Mouse (Mus musculus): ENCODE measurements around the gene Pvalb. TPM values are rescaled to one million over a fixed set of nuclear protein-coding genes. Genes with fewer than 3 reads are reported as not detected.

Gene Pvalb
- polyA plus RNA-seq, 1 experiment from 2014 or later = not detected

DNA sequence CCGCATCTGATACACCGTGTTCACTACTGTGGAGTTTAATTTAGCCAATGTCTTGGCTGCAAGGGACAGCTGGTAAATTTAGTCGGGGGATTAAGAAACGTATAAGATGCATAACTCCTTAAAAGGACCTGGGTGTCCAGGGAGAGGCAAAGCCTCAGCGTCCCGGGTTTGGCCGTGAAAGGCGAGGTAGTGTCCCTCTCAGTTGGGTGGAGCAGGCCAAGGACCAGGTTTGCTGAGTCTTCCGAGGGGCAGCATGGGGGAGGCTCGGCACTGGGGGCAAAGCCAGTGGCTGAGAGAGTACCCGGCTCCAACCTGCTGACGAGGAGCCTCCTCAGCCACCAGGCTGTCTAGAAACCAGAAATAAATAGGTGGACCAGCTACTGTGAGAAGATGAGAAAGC, 21.6 kb upstream of the Pvalb start:
- no peak overlapping the region for H3K4me3 ChIP-seq (ENCODE audit: inconsistent target)
- 91% methylated on average over 10 of the region's 12 CpGs for WGBS (ENCODE audit: missing documents)
- no peak overlapping the region for H3K27ac ChIP-seq
- no peaks in the 10 kb centered on the region for H3K79me2 ChIP-seq (ENCODE audit: inconsistent target)
- no peaks in the 10 kb centered on the region for H3K36me3 ChIP-seq (ENCODE audit: inconsistent target)

- Histone ChIP-seq H3K36me3 (ENCODE audit: inconsistent target) (no peaks in the 10 kb centered on the region), H3K27ac (no peak overlapping the region), H3K79me2 (ENCODE audit: inconsistent target) (no peaks in the 10 kb centered on the region), H3K4me3 (ENCODE audit: inconsistent target) (no peak overlapping the region)
- 85% methylated on average over 9 of the region's 9 CpGs for WGBS (ENCODE audit: missing documents)
Observed at GRCm38 (mm10) chr15:78215269-78215668, 9.1 kb upstream of the Pvalb start.

GRCm38 (mm10) chr15:78211367-78211766, 5.2 kb upstream of the Pvalb start:
- H3K36me3 ChIP-seq (ENCODE audit: inconsistent target) = no peaks in the 10 kb centered on the region
- H3K27ac ChIP-seq = no peak overlapping the region
- no peaks in the 10 kb centered on the region for H3K79me2 ChIP-seq (ENCODE audit: inconsistent target)
- 84% methylated on average over 8 of the region's 8 CpGs for WGBS (ENCODE audit: missing documents)
- no peak overlapping the region for H3K4me3 ChIP-seq (ENCODE audit: inconsistent target)

DNA sequence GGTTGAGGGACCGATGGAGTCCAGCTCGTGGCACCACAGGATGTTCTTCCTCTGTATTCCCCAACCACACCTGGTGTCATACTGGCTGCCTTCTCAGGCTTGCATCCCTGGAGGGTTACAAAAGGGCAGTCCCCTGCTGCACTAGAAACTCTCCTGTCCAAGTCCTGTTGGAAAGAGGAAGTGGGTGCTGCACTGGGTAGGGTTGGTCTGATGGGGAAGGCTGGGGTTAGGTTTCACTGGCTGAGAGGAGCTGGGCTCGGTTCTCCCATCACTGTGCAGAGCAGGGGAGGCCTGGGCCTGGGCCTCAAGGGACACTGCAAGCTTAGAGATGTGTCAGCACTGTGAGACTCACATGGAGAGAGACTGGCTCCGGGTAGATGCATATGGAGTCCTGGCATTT, 4.0 kb upstream of the Pvalb start:
- H3K4me3 ChIP-seq (ENCODE audit: inconsistent target) = no peak overlapping the region
- H3K27ac ChIP-seq = no peak overlapping the region
- no peaks in the 10 kb centered on the region for H3K79me2 ChIP-seq (ENCODE audit: inconsistent target)
- H3K36me3 ChIP-seq (ENCODE audit: inconsistent target) = no peaks in the 10 kb centered on the region
- WGBS (ENCODE audit: missing documents) = 48% methylated on average over 4 of the region's 4 CpGs

- Histone ChIP-seq H3K4me3 (ENCODE audit: inconsistent target) (no peak overlapping the region), H3K79me2 (ENCODE audit: inconsistent target) (no peaks in the 10 kb centered on the region), H3K27ac (no peak overlapping the region), H3K36me3 (ENCODE audit: inconsistent target) (no peaks in the 10 kb centered on the region)
- 43% methylated on average over 3 of the region's 3 CpGs for WGBS (ENCODE audit: missing documents)
Observed at GRCm38 (mm10) chr15:78205192-78205591, 1.0 kb downstream of the Pvalb start.

- Histone ChIP-seq H3K27ac (no peak overlapping the region), H3K36me3 (ENCODE audit: inconsistent target) (no peaks in the 10 kb centered on the region), H3K79me2 (ENCODE audit: inconsistent target) (no peaks in the 10 kb centered on the region), H3K4me3 (ENCODE audit: inconsistent target) (no peak overlapping the region)
- WGBS (ENCODE audit: missing documents) = 5% methylated on average over 41 of the region's 41 CpGs
Observed at GRCm38 (mm10) chr15:78204053-78204847, 1.9 kb downstream of the Pvalb start.

DNA sequence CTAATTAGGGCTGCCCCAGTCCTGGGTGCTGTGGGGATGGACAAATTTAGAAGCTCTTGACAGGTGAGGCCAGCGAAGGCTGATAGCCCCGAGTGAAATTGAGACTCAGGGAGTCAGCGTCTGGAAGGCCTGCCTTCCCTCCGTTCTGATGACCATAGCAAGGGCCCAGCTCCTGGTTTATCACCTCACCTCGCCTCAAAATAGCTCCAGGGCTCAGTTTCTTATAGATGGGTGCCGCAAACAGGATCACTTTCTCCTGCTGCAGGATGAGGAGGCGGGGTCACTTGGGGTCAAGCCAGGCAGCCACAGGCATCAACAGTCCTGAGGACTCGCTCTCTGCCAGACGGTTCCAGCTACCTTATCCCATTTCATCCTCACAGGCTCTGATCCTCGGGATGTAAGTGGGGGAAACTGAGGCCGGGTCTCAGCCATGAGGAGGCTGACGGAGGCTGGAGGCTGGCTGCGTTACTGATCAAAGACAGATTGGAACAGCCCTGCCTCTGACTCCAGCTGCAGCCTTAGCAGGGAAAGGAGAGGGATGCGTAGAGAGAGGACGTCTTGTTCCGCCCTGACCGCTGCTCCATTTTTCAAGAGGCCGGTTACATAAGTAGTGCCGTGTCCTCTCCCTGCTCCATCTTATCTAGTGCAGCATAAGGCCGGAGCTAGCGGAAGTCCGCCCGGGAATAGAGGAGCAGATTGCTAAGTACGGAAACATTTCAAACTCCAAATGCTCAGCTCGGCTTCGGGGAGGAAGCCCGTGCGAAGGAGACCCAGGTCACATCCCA, 10.9 kb downstream of the Pvalb start:
- no peak overlapping the region for H3K27ac ChIP-seq
- no peaks in the 10 kb centered on the region for H3K36me3 ChIP-seq (ENCODE audit: inconsistent target)
- no peaks in the 10 kb centered on the region for H3K79me2 ChIP-seq (ENCODE audit: inconsistent target)
- no peak overlapping the region for H3K4me3 ChIP-seq (ENCODE audit: inconsistent target)
- WGBS (ENCODE audit: missing documents) = 85% methylated on average over 26 of the region's 28 CpGs

DNA sequence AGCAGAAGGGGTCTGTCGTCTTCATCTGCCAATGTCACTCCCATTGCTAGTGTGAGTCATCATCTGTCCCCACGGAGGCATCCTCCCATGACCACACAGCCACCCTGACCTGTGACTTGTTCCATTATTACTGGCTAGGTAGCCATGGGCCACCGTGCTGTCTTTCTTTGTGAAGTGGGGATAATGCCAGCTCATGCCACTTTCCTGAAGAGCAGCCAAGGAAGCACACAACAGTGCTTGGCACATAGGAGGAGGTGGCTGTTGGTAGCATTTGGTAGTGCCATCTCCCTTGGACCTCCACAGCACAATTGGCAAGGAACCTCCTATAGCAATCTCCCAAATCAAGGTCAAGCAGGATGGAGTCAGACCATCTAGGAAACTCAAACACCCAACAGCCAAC, 11.9 kb downstream of the Pvalb start:
- 57% methylated on average over 3 of the region's 3 CpGs for WGBS (ENCODE audit: missing documents)
- Histone ChIP-seq H3K27ac (no peak overlapping the region), H3K79me2 (ENCODE audit: inconsistent target) (no peaks in the 10 kb centered on the region), H3K4me3 (ENCODE audit: inconsistent target) (no peak overlapping the region), H3K36me3 (ENCODE audit: inconsistent target) (no peaks in the 10 kb centered on the region)

DNA sequence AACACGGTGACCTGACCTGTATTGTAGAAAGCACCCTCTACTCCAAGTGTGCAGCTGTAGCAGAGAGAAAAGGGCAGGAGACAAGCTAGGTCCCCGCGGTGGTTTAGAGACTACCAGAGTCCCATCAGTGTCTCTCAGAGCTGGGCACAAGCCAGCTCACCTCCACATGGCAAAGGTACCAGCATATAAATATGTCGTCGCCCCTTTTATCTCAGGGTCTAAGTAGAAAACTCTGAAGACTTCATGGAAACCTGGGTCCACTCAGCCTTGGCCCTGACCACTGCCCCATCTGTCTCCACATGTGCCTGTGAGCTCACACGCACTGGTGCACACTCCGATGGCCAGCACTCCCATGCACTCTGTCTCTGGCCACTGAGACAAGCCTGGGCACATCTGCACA, 16.6 kb downstream of the Pvalb start:
- Histone ChIP-seq H3K4me3 (ENCODE audit: inconsistent target) (no peak overlapping the region), H3K79me2 (ENCODE audit: inconsistent target) (no peaks in the 10 kb centered on the region), H3K36me3 (ENCODE audit: inconsistent target) (no peaks in the 10 kb centered on the region), H3K27ac (no peak overlapping the region)
- WGBS (ENCODE audit: missing documents) = 90% methylated on average over 7 of the region's 7 CpGs

DNA sequence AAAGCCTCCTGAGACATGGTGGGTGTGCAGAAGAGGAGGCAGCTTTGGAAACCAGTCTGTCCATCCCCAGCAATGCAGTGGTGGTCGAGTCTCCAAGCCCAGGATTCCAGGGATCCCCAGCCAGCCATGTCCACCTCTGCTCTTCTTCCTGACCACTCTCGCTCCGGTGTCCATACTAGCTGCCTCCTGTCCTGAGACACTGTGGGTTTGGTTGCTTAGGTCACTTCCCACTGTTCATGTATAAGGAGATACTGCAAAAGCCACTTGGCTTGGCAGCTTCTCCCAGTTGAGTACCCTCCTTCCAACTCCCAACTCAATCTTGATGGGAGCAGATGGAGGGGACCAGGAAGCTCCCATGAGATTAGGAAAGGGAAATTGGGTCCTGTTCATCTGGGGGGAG, 17.7 kb downstream of the Pvalb start:
- H3K79me2 ChIP-seq (ENCODE audit: inconsistent target) = no peaks in the 10 kb centered on the region
- no peaks in the 10 kb centered on the region for H3K36me3 ChIP-seq (ENCODE audit: inconsistent target)
- no peak overlapping the region for H3K4me3 ChIP-seq (ENCODE audit: inconsistent target)
- WGBS (ENCODE audit: missing documents) = 91% methylated on average over 3 of the region's 3 CpGs
- no peak overlapping the region for H3K27ac ChIP-seq

- no peaks in the 10 kb centered on the region for H3K79me2 ChIP-seq (ENCODE audit: inconsistent target)
- no peaks in the 10 kb centered on the region for H3K36me3 ChIP-seq (ENCODE audit: inconsistent target)
- 84% methylated on average over 5 of the region's 5 CpGs for WGBS (ENCODE audit: missing documents)
- H3K4me3 ChIP-seq (ENCODE audit: inconsistent target) = no peak overlapping the region
- no peak overlapping the region for H3K27ac ChIP-seq
Observed at GRCm38 (mm10) chr15:78186906-78187305, 19.3 kb downstream of the Pvalb start.

DNA sequence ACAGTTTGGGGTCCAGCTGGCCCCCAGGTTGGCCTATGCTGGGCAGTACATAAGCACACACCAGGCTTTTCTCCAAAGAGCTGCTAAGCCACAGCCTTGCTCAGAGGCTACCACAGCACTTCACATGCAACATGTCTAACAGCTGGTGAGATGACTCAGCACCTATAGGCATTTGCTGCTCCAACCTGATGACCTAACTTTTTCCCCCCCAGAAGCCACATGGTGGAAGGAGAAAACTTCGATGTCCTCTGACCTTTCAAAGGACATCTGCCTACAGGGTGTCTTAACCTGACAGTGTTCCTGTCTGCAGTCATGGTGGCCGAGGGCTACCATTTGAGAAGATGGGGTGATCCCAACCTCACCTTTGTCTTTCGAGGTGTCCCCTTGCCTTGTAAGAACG, 20.6 kb downstream of the Pvalb start:
- WGBS (ENCODE audit: missing documents) = 87% methylated on average over 4 of the region's 4 CpGs
- Histone ChIP-seq H3K79me2 (ENCODE audit: inconsistent target) (no peaks in the 10 kb centered on the region), H3K36me3 (ENCODE audit: inconsistent target) (no peaks in the 10 kb centered on the region), H3K4me3 (ENCODE audit: inconsistent target) (no peak overlapping the region), H3K27ac (no peak overlapping the region)

GRCm38 (mm10) chr15:78184855-78185254, 21.3 kb downstream of the Pvalb start:
- Histone ChIP-seq H3K36me3 (ENCODE audit: inconsistent target) (no peaks in the 10 kb centered on the region), H3K27ac (no peak overlapping the region), H3K79me2 (ENCODE audit: inconsistent target) (no peaks in the 10 kb centered on the region), H3K4me3 (ENCODE audit: inconsistent target) (no peak overlapping the region)
- WGBS (ENCODE audit: missing documents) = under 1% methylated on average over 10 of the region's 10 CpGs

- WGBS (ENCODE audit: missing documents) = 44% methylated on average over 8 of the region's 8 CpGs
- no peaks in the 10 kb centered on the region for H3K36me3 ChIP-seq (ENCODE audit: inconsistent target)
- no peak overlapping the region for H3K4me3 ChIP-seq (ENCODE audit: inconsistent target)
- H3K27ac ChIP-seq = no peak overlapping the region
- H3K79me2 ChIP-seq (ENCODE audit: inconsistent target) = no peaks in the 10 kb centered on the region
Observed at GRCm38 (mm10) chr15:78181701-78182405, 24.3 kb downstream of the Pvalb start.

GRCm38 (mm10) chr15:78179775-78180174, 26.4 kb downstream of the Pvalb start:
- Histone ChIP-seq H3K36me3 (ENCODE audit: inconsistent target) (no peaks in the 10 kb centered on the region), H3K79me2 (ENCODE audit: inconsistent target) (no peaks in the 10 kb centered on the region), H3K4me3 (ENCODE audit: inconsistent target) (no peak overlapping the region), H3K27ac (no peak overlapping the region)
- WGBS (ENCODE audit: missing documents) = 83% methylated on average over 3 of the region's 3 CpGs

Measured in macrophage (primary cell).